Mouse (Mus musculus) forebrain, embryonic 16.5 days (tissue): ENCODE measurements around the gene Pds5b. TPM values are rescaled to one million over a fixed set of nuclear protein-coding genes. Genes with fewer than 3 reads are reported as not detected.
"Not testable (repeated sequence)": the region's sequence is repeated elsewhere in the genome, so short reads cannot be mapped to it uniquely, and the experiment has no call there.

Experiments used
- ATAC-seq: fragments of 200-750 bp; cut with Nextera tagmentation; 2 replicates; pipeline ENCODE4 v1.8.0; 2017; ENCODE audit warnings: mild to moderate bottlenecking, moderate library complexity
- H3K27ac ChIP-seq: fragments of 300-500 bp; sonication (generic); 2 replicates; pipeline ENCODE4 v1.5.1; 2014; ENCODE audit warnings: low read length, control low read depth
- H3K27me3 ChIP-seq: fragments of 300-500 bp; sonication (generic); replicated peaks from 2 replicates; pipeline ENCODE4 v1.6.1; 2014; ENCODE audit warnings: low read length; ENCODE audit not compliant: control insufficient read depth, insufficient read depth
- H3K36me3 ChIP-seq: fragments of 300-500 bp; sonication (generic); 2 replicates; pipeline ENCODE4 v1.6.1; 2014; ENCODE audit not compliant: control insufficient read depth, insufficient read depth
- H3K4me1 ChIP-seq: fragments of 300-500 bp; sonication (generic); replicated peaks from 2 replicates; pipeline ENCODE4 v1.6.1; 2014; ENCODE audit warnings: low read length; ENCODE audit not compliant: control insufficient read depth, insufficient read depth
- H3K4me2 ChIP-seq: fragments of 300-500 bp; sonication (generic); 2 replicates; pipeline ENCODE4 v1.6.1; 2014; ENCODE audit warnings: mild to moderate bottlenecking, low read length, control low read depth
- H3K4me3 ChIP-seq: fragments of 300-500 bp; sonication (generic); replicated peaks from 2 replicates; pipeline ENCODE4 v1.5.1; 2014; ENCODE audit warnings: mild to moderate bottlenecking, low read length, control low read depth
- H3K9ac ChIP-seq: fragments of 300-500 bp; sonication (generic); replicated peaks from 2 replicates; pipeline ENCODE4 v1.6.1; 2014; ENCODE audit warnings: low read depth, low read length, control low read depth
- H3K9me3 ChIP-seq: fragments of 300-500 bp; sonication (generic); 2 replicates; pipeline ENCODE4 v1.6.1; 2016; ENCODE audit warnings: low read length; ENCODE audit not compliant: control insufficient read depth
- WGBS: fragments of 180-500 bp; shearing (Covaris S2); extraction: QIAGEN DNeasy Blood & Tissue Kit; methylation state at CpG from one replicate; pipeline ENCODE4 v1.1.7; 2014; 5-methylcytosine and 5-hydroxymethylcytosine counted together
- polyA plus RNA-seq: library from polyadenylated mRNA; unstranded; fragments of >200 nt; fragmentation: Nextera tagmentation; extraction: Ambion mirVana; gene quantifications from 2 replicates; pipeline ENCODE4 v1.2.1, GENCODE M21; 2015

Gene Pds5b
- polyA plus RNA-seq, 1 experiment from 2014 or later, result 32.3 TPM

DNA sequence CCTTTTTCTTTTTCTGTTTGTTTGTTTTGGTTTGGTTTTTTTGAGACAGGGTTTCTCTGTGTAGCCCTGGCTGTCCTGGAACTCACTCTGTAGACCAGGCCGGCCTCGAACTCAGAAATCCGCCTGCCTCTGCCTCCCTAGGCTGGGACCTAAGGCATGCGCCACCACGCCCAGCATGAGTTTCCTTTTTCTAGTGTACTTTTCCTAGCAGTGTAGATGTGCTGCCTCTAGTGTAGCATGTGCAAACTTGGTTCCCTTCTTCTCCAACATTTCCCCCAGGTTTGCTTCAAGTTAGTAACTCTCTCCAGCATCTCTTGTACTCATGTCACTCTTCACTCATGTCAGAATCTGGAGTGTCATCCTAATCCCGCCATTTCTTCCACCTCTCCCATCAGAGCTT is 9.3 kb downstream of the Pds5b start:
- not testable (repeated sequence) for H3K9me3 ChIP-seq, H3K27ac ChIP-seq, H3K9ac ChIP-seq, H3K4me3 ChIP-seq, H3K4me1 ChIP-seq, H3K36me3 ChIP-seq, H3K27me3 ChIP-seq, ATAC-seq, H3K4me2 ChIP-seq
- 93% methylated on average over 6 of the region's 6 CpGs for WGBS

DNA sequence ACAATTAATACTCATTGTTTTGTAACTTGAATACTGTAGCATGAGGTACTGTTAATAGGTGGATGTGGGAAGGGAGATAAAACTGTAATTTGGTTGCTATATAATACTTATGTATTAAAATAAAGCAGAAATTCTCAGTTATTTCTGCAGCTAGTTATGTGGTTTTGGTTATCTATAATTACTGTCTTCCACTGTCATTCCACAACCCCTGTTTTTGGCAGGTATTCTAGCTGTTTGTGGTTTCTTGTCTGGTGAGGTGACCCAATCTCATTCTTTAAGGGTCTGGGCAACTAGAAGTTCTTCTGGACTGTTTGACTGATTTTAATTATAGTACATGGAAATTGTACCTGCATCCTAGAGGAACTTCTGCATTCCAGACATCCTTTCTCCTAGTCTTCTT is 17.1 kb downstream of the Pds5b start:
- no peak overlapping the region for H3K9ac ChIP-seq
- H3K4me3 ChIP-seq, result no peak overlapping the region
- peaks cover 5% of the 10 kb centered on the region; the same call in 1 of the 2 replicates for H3K36me3 ChIP-seq
- H3K27me3 ChIP-seq, result no peaks in the 10 kb centered on the region
- no peaks in the 10 kb centered on the region for H3K4me1 ChIP-seq
- H3K27ac ChIP-seq, result no peak overlapping the region
- ATAC-seq, result no peak
- 0 out of 2 replicates have a peak, but pooled peaks cover 3% of the 10 kb centered on the region for H3K9me3 ChIP-seq
- no peak overlapping the region for H3K4me2 ChIP-seq

GRCm38 (mm10) chr5:150693277-150693676 is 19.7 kb downstream of the Pds5b start:
- WGBS, result 94% methylated on average over 2 of the region's 2 CpGs
- no peaks in the 10 kb centered on the region for H3K27me3 ChIP-seq
- no peaks in the 10 kb centered on the region for H3K4me1 ChIP-seq
- no peak overlapping the region for H3K4me3 ChIP-seq
- H3K9ac ChIP-seq, result no peak overlapping the region
- ATAC-seq, result no peak
- H3K9me3 ChIP-seq, result 0 out of 2 replicates have a peak, but pooled peaks cover 3% of the 10 kb centered on the region
- no peak overlapping the region for H3K27ac ChIP-seq
- H3K4me2 ChIP-seq, result no peak overlapping the region
- H3K36me3 ChIP-seq, result peaks cover 5% of the 10 kb centered on the region; the same call in 1 of the 2 replicates

GRCm38 (mm10) chr5:150702714-150703113 is 29.2 kb downstream of the Pds5b start:
- no peak for ATAC-seq
- Histone ChIP-seq H3K9me3 (no peaks in the 10 kb centered on the region), H3K4me2 (no peak overlapping the region), H3K4me3 (no peak overlapping the region), H3K27ac (no peak overlapping the region), H3K4me1 (no peaks in the 10 kb centered on the region), H3K9ac (no peak overlapping the region), H3K27me3 (no peaks in the 10 kb centered on the region), H3K36me3 (no peaks in the 10 kb centered on the region)
- 38% methylated on average over 2 of the region's 2 CpGs for WGBS

DNA sequence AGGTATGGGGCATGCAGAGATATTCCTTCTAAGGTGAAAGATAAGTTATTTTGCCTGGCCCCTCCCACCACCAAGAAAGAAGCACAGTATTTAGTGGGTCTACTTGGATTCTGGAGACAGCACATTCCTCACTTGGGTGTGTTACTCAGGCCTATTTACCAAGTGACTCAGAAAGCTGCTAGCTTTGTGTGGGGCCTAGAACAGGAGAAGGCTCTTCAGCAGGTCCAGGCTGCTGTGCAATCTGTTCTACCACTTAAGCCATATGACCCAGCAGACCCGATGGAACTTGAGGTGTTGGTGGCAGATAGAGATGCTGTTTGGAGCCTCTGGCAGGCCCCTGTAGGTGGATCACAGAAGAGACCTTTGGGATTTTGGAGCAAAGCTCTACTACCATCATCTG is 33.1 kb downstream of the Pds5b start:
- not testable (repeated sequence) for H3K36me3 ChIP-seq, H3K9me3 ChIP-seq, H3K27ac ChIP-seq, H3K4me3 ChIP-seq, H3K27me3 ChIP-seq, H3K4me1 ChIP-seq, ATAC-seq, H3K9ac ChIP-seq, H3K4me2 ChIP-seq
- 93% methylated on average over 1 of the region's 1 CpGs for WGBS

DNA sequence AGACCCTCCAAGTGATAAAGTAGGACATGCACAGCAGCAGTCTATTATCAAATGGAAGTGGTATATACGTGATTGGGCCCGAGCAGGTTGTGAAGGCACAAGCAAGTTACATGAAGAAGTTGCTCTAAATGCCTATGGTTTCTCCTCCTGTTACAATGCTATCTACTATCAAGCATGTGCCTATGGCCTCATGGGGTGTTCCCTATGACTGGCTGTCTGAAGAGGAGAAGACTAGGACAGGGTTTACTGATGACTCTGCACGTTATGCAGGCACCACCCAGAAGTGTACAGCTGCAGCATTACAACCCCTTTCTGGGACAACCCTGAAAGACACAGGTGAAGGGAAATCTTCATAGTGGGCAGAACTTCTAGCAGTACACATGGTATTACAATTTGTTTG is 33.6 kb downstream of the Pds5b start:
- H3K4me1 ChIP-seq, H3K4me3 ChIP-seq, ATAC-seq, H3K9ac ChIP-seq, H3K27me3 ChIP-seq, H3K27ac ChIP-seq, H3K4me2 ChIP-seq, H3K36me3 ChIP-seq, H3K9me3 ChIP-seq: not testable (repeated sequence)
- WGBS, result 93% methylated on average over 3 of the region's 3 CpGs

DNA sequence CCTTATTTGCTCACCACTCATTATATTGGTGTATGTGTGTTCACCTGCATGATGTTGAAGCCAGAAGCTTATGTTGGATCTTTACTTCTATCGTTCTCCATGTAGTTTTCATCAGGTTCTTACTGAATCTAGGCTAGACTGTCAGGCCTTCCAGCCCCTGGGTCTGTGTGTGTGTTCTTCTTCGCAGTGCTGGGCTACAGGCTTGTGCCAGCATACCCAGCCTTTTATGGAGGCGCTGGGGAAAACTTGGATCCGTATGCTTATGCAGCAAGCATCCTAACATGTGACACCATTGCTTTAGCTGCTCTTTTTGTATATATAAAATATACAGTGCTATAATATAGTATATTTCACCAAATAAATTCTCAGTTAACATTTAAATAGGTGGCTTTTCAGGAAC is 38.0 kb downstream of the Pds5b start:
- Histone ChIP-seq H3K36me3 (no peaks in the 10 kb centered on the region), H3K9ac (no peak overlapping the region), H3K4me2 (no peak overlapping the region), H3K4me3 (no peak overlapping the region), H3K27me3 (no peaks in the 10 kb centered on the region), H3K9me3 (no peaks in the 10 kb centered on the region), H3K27ac (no peak overlapping the region), H3K4me1 (peaks cover 2% of the 10 kb centered on the region; the same call in 1 of the 2 replicates)
- ATAC-seq, result no peak
- WGBS, result 77% methylated on average over 4 of the region's 4 CpGs

DNA sequence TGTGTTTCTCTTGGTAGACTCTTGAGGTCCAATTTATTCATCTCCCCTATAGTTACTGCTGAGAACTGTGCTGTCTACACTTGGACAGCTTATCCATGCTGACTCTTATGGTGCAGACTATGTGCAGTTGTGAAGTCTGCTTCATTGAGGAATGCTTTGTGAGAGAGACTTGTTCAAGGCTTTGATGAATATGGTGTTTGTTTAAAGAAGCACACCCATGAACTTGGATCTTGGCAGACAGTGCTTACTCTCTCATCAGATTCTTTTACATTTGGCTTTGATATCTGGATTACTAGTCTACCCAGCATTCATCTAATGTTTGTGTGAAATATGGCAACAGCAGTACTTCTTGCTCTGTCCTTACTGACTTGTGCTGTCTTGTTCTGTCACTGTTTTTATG is 39.9 kb downstream of the Pds5b start:
- Histone ChIP-seq H3K4me2 (no peak overlapping the region), H3K27ac (no peak overlapping the region), H3K36me3 (no peaks in the 10 kb centered on the region), H3K27me3 (no peaks in the 10 kb centered on the region), H3K4me1 (peaks cover 2% of the 10 kb centered on the region; the same call in 1 of the 2 replicates), H3K4me3 (no peak overlapping the region), H3K9me3 (no peaks in the 10 kb centered on the region), H3K9ac (no peak overlapping the region)
- no peak for ATAC-seq

- Histone ChIP-seq H3K4me1 (no peaks in the 10 kb centered on the region), H3K36me3 (no peaks in the 10 kb centered on the region; the same call in 1 of the 2 replicates), H3K4me2 (no peak overlapping the region), H3K9ac (no peak overlapping the region), H3K27ac (no peak overlapping the region), H3K27me3 (no peaks in the 10 kb centered on the region), H3K9me3 (no peaks in the 10 kb centered on the region), H3K4me3 (no peak overlapping the region)
- 5% methylated on average over 4 of the region's 4 CpGs for WGBS
- ATAC-seq, result peak; percentile 71
These were observed 44.2 kb downstream of the Pds5b start for GRCm38 (mm10) chr5:150717775-150718174.

DNA sequence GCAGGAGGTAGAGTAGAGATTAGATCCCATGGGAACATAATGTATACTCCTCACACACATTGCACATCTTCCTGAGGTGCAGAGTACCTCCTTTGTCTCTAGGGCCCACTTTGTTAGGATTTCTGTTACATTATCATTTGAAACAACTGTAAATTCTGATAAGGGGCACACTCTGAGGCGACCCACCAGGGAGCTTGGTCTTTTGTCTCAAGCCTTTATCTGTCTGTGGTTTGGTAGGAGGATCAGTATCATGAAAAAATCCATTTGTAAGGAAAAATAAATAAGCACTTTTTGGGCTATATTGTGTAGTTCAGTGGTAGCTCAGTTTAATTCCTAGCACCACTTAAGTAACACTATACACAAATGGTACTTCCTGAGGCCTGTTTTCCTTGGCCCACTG is 51.1 kb downstream of the Pds5b start:
- Histone ChIP-seq H3K27ac (no peak overlapping the region), H3K9me3 (no peaks in the 10 kb centered on the region), H3K9ac (no peak overlapping the region), H3K27me3 (no peaks in the 10 kb centered on the region), H3K4me1 (no peaks in the 10 kb centered on the region), H3K4me2 (no peak overlapping the region), H3K36me3 (no peaks in the 10 kb centered on the region; the same call in 1 of the 2 replicates), H3K4me3 (no peak overlapping the region)
- ATAC-seq, result no peak
- WGBS, result 91% methylated on average over 1 of the region's 1 CpGs
